In genomic region chr4:62625451-62626061, GRCm38 (mm10) we compare ENCODE assay signal across 10 mouse cellular contexts.
DNase-seq lines count a peak whose midpoint lies in the region; ATAC-seq and TF ChIP-seq lines count a peak whose summit lies in the region.
"Had no signal": no experiment of that assay in that cellular context is flagged by ENCODE, and none has a peak within 500 bp of the region (broad histone marks: within the 10 kb centered on the region; RNA-seq: fewer than 3 reads in every experiment).

No protein-coding gene starts in this region.

- no peaks in the 10 kb centered on the region for H3K9me3 ChIP-seq in heart, postnatal 0 days (replicated peaks; ENCODE audit: control insufficient read depth, low read length)
- H3K9me3 ChIP-seq in embryonic facial prominence, embryonic 11.5 days (replicated peaks; ENCODE audit: control insufficient read depth, low read length) = no peaks in the 10 kb centered on the region
- H3K9me3 ChIP-seq in forebrain, embryonic 15.5 days = no peaks in the 10 kb centered on the region
- no peaks in the 10 kb centered on the region for H3K9me3 ChIP-seq in midbrain, embryonic 13.5 days
- H3K9me3 ChIP-seq: liver, embryonic 15.5 days had no signal

- H3K9ac ChIP-seq in heart, postnatal 0 days (replicated peaks; ENCODE audit: low read depth, low read length) = no peak overlapping the region
- peak overlapping the region; percentile 22 for H3K9ac ChIP-seq in embryonic facial prominence, embryonic 11.5 days (replicated peaks; ENCODE audit: low read length)
- H3K9ac ChIP-seq in forebrain, embryonic 15.5 days (replicated peaks) = no peak overlapping the region
- H3K9ac ChIP-seq in midbrain, embryonic 13.5 days (replicated peaks) = 0 out of 2 replicates have a peak overlapping the region, but pooled peaks have one; percentile 28
- H3K9ac ChIP-seq: liver, embryonic 15.5 days had no signal

- no peak overlapping the region for H3K4me2 ChIP-seq in heart, postnatal 0 days (ENCODE audit: low read depth, low read length)
- no peak overlapping the region; the same call in 1 of the 2 replicates for H3K4me2 ChIP-seq in embryonic facial prominence, embryonic 11.5 days (ENCODE audit: low read depth, low read length)
- H3K4me2 ChIP-seq in forebrain, embryonic 15.5 days (replicated peaks) = no peak overlapping the region
- no peak overlapping the region for H3K4me2 ChIP-seq in midbrain, embryonic 13.5 days (replicated peaks)
- H3K4me2 ChIP-seq: liver, embryonic 15.5 days had no signal

- no peak for ATAC-seq in heart, postnatal 0 days (ENCODE audit: insufficient read depth, low read depth)
- ATAC-seq in embryonic facial prominence, embryonic 11.5 days (replicated peaks; ENCODE audit: insufficient number of reproducible peaks, low FRiP score, low TSS enrichment, low read depth) = peak; percentile 15; the same call in 1 of the 2 replicates
- ATAC-seq in forebrain, embryonic 15.5 days (replicated peaks) = no peak
- 0 out of 2 replicates have a peak, but pooled peaks have one; percentile 9 for ATAC-seq in midbrain, embryonic 13.5 days

- 84% methylated on average over 19 of the region's 19 CpGs for WGBS in heart, postnatal 0 days
- 45% methylated on average over 19 of the region's 19 CpGs for WGBS in embryonic facial prominence, embryonic 11.5 days
- 86% methylated on average over 19 of the region's 19 CpGs for WGBS in forebrain, embryonic 15.5 days
- 81% methylated on average over 19 of the region's 19 CpGs for WGBS in midbrain, embryonic 13.5 days

- H3K27me3 ChIP-seq in heart, postnatal 0 days (ENCODE audit: control insufficient read depth, insufficient read depth, low read length) = 0 out of 2 replicates have a peak, but pooled peaks cover 5% of the 10 kb centered on the region
- no peaks in the 10 kb centered on the region for H3K27me3 ChIP-seq in embryonic facial prominence, embryonic 11.5 days (ENCODE audit: control insufficient read depth, insufficient read depth, low read length)
- no peaks in the 10 kb centered on the region for H3K27me3 ChIP-seq in forebrain, embryonic 15.5 days
- no peaks in the 10 kb centered on the region for H3K27me3 ChIP-seq in midbrain, embryonic 13.5 days
- H3K27me3 ChIP-seq: CH12.LX; liver, embryonic 15.5 days had no signal

- no peak for TF ChIP-seq EP300 in heart, postnatal 0 days (IDR thresholded peaks at IDR 0.05; ENCODE audit: low read depth)

- H3K36me3 ChIP-seq in heart, postnatal 0 days (replicated peaks; ENCODE audit: control insufficient read depth, insufficient read depth, low read length) = no peaks in the 10 kb centered on the region; the same call in none of the 2 replicates
- no peaks in the 10 kb centered on the region for H3K36me3 ChIP-seq in embryonic facial prominence, embryonic 11.5 days (replicated peaks; ENCODE audit: control insufficient read depth, insufficient read depth, low read depth, low read length)
- no peaks in the 10 kb centered on the region for H3K36me3 ChIP-seq in forebrain, embryonic 15.5 days
- 0 out of 2 replicates have a peak, but pooled peaks cover 5% of the 10 kb centered on the region for H3K36me3 ChIP-seq in midbrain, embryonic 13.5 days
- H3K36me3 ChIP-seq: liver, embryonic 15.5 days had no signal

- no peak overlapping the region for H3K4me3 ChIP-seq in heart, postnatal 0 days (ENCODE audit: low read depth, low read length)
- H3K4me3 ChIP-seq in embryonic facial prominence, embryonic 11.5 days (ENCODE audit: low read depth, low read length) = no peak overlapping the region
- H3K4me3 ChIP-seq in forebrain, embryonic 15.5 days = no peak overlapping the region
- no peak overlapping the region for H3K4me3 ChIP-seq in midbrain, embryonic 13.5 days (replicated peaks)
- H3K4me3 ChIP-seq: liver, embryonic 15.5 days had no signal

- no peak for TF ChIP-seq CTCF in heart, postnatal 0 days (IDR thresholded peaks at IDR 0.05; ENCODE audit: low read depth)

- peak overlapping the region; percentile 82; the same call in 1 of the 2 replicates for H3K27ac ChIP-seq in heart, postnatal 0 days (ENCODE audit: low read depth)
- peak overlapping the region; percentile 90 for H3K27ac ChIP-seq in embryonic facial prominence, embryonic 11.5 days (replicated peaks; ENCODE audit: low read depth, low read length)
- peak overlapping the region; percentile 64 for H3K27ac ChIP-seq in forebrain, embryonic 15.5 days (replicated peaks)
- peak overlapping the region; percentile 69 for H3K27ac ChIP-seq in midbrain, embryonic 13.5 days
- H3K27ac ChIP-seq: liver, embryonic 15.5 days had no signal

- peaks cover 21% of the 10 kb centered on the region for H3K4me1 ChIP-seq in heart, postnatal 0 days (ENCODE audit: control insufficient read depth, insufficient read depth)
- H3K4me1 ChIP-seq in embryonic facial prominence, embryonic 11.5 days (ENCODE audit: control insufficient read depth, insufficient read depth, low read length) = peaks cover 8% of the 10 kb centered on the region
- H3K4me1 ChIP-seq in forebrain, embryonic 15.5 days = peaks cover 23% of the 10 kb centered on the region
- H3K4me1 ChIP-seq in midbrain, embryonic 13.5 days (replicated peaks) = peaks cover 43% of the 10 kb centered on the region

- no peak for DNase-seq in heart, postnatal 0 days (ENCODE audit: low spot score)
- no peak for DNase-seq in heart, postnatal 4 days
- peak; percentile 49 for DNase-seq in embryonic facial prominence, embryonic 11.5 days (ENCODE audit: low spot score)
- no peak for DNase-seq in layer of hippocampus, postnatal 36 days
- DNase-seq in c-Kit-positive CD71-positive TER-119-positive erythroid progenitor cells, embryonic 14.5 days (ENCODE audit: low spot score) = no peak
- DNase-seq in adrenal gland, adult 8-10 months = no peak

Comparison
In these comparisons a context has a peak if more than half of its experiments do, and no peak if none do; other contexts are left out.
1. ATAC-seq: peak in embryonic facial prominence, embryonic 11.5 days (single experiment) and midbrain, embryonic 13.5 days (single experiment); none in heart, postnatal 0 days (single experiment) and forebrain, embryonic 15.5 days (single experiment).
2. H3K9ac ChIP-seq: peak in embryonic facial prominence, embryonic 11.5 days (single experiment) and midbrain, embryonic 13.5 days (single experiment); none in heart, postnatal 0 days (single experiment) and forebrain, embryonic 15.5 days (single experiment).
3. Peak in every context shown above with its lines, with median percentiles within 50 percentile points of each other: H3K27ac ChIP-seq.